Mouse (Mus musculus) embryo, embryonic 9.5 days (tissue): ENCODE results near the gene Lrrc4c.

Experiments
- DNase-seq: peaks from one replicate; pipeline ENCODE4 v3.0.0-alpha.2; 2017; ENCODE audit errors: extremely low spot score

Gene Lrrc4c

GRCm38 (mm10) chr2:96853797-96854196, 535.8 kb downstream of the Lrrc4c start:
- DNase-seq, result no peak

- no peak for DNase-seq
These were observed 558.1 kb downstream of the Lrrc4c start for GRCm38 (mm10) chr2:96876062-96876461.

- DNase-seq, result no peak
These were observed 631.6 kb downstream of the Lrrc4c start for GRCm38 (mm10) chr2:96949531-96949930.

GRCm38 (mm10) chr2:96999521-96999920, 681.6 kb downstream of the Lrrc4c start:
- DNase-seq, result no peak

- no peak for DNase-seq
These were observed 700.4 kb downstream of the Lrrc4c start for GRCm38 (mm10) chr2:97018319-97018718.

GRCm38 (mm10) chr2:97026991-97027390, 709.0 kb downstream of the Lrrc4c start:
- DNase-seq, result no peak

GRCm38 (mm10) chr2:97027585-97027984, 709.6 kb downstream of the Lrrc4c start:
- DNase-seq, result no peak

- no peak for DNase-seq
These were observed 718.4 kb downstream of the Lrrc4c start for GRCm38 (mm10) chr2:97036401-97036800.

- no peak for DNase-seq
These were observed 719.2 kb downstream of the Lrrc4c start for GRCm38 (mm10) chr2:97037024-97037814.

GRCm38 (mm10) chr2:97044016-97044415, 726.0 kb downstream of the Lrrc4c start:
- no peak for DNase-seq

GRCm38 (mm10) chr2:97045628-97046027, 727.7 kb downstream of the Lrrc4c start:
- no peak for DNase-seq

GRCm38 (mm10) chr2:97080156-97080555, 762.2 kb downstream of the Lrrc4c start:
- no peak for DNase-seq

GRCm38 (mm10) chr2:97097965-97098364, 780.0 kb downstream of the Lrrc4c start:
- DNase-seq, result no peak

- DNase-seq, result no peak
These were observed 785.6 kb downstream of the Lrrc4c start for GRCm38 (mm10) chr2:97103398-97104162.

- DNase-seq, result no peak
These were observed 806.3 kb downstream of the Lrrc4c start for GRCm38 (mm10) chr2:97124246-97124645.

GRCm38 (mm10) chr2:97138454-97138853, 820.5 kb downstream of the Lrrc4c start:
- no peak for DNase-seq

GRCm38 (mm10) chr2:97151626-97152194, 833.7 kb downstream of the Lrrc4c start:
- DNase-seq, result no peak

- no peak for DNase-seq
These were observed 847.8 kb downstream of the Lrrc4c start for GRCm38 (mm10) chr2:97165745-97166144.

GRCm38 (mm10) chr2:97178399-97178798, 860.4 kb downstream of the Lrrc4c start:
- no peak for DNase-seq

- no peak for DNase-seq
These were observed 879.1 kb downstream of the Lrrc4c start for GRCm38 (mm10) chr2:97196968-97197606.

- no peak for DNase-seq
These were observed 915.0 kb downstream of the Lrrc4c start for GRCm38 (mm10) chr2:97232966-97233365.

GRCm38 (mm10) chr2:97234074-97234473, 916.1 kb downstream of the Lrrc4c start:
- DNase-seq, result no peak
